Mouse (Mus musculus) lung, adult 18-20 months (tissue): ENCODE results near the gene Kcnip4.

Experiments used
- DNase-seq, 2 experiments: peaks; one replicate each; pipeline ENCODE4 v3.0.0; 2022; ENCODE audit warnings: mixed read lengths in 2 of 2

Gene Kcnip4

GRCm38 (mm10) chr5:48864268-48864967 lies 660.3 kb downstream of the Kcnip4 start:
- DNase-seq: no peak

DNA sequence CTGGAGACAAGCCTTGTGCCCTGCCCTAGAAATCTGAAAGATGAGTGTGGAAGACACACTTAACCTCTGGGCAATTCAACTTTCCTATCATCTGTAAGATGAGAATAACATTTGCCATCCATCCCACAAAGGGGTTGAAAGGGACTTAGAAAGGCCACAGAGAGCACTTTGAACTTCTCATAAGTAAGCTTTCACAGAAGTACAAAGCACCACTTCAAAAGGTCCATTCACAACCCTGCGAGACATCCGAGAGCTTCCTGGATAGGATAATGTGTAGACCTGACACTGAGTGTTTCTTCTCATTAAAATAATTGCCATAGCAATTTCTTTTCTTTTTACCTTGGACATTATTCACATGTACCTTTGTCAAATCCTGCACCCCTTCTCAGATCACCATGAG lies 683.7 kb downstream of the Kcnip4 start:
- DNase-seq: no peak

DNA sequence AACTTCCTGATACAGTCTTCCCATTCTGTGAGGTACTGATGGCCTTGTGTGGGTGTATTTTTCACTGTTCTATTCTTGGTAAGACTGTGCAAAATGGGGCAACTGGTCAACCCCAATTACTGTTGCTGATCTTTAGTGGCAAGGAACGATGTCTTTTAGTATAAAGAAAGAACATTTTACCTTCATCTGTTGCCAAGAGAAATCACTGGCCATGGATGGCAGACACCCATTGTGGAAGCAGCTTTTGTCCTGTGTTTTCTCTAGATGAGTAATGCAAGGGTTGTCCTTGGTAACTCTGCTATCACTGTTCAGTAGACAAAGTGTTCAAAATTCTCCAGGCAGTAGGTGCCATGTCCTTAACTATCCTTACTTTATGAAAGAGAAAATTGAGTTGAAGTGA lies 729.2 kb downstream of the Kcnip4 start:
- no peak for DNase-seq

DNA sequence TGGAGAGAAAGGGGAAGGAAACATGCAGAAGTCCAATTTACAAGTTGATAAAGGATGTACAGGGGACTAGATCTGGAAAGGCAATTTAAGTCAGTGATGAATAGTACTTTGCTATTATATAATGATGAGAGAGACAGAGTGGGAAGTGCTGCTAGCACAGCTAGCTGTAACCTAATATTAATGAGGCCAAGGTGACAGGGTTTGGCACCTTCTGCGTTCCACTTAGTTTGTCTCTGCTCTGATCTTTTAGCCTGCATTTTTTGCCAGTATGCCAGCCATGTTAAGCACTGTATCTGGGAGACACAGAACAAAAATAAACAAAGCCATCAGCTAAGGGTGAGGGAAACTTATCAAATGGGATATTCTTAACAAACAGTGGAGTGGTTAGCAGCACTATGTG lies 745.3 kb downstream of the Kcnip4 start:
- DNase-seq: no peak

DNA sequence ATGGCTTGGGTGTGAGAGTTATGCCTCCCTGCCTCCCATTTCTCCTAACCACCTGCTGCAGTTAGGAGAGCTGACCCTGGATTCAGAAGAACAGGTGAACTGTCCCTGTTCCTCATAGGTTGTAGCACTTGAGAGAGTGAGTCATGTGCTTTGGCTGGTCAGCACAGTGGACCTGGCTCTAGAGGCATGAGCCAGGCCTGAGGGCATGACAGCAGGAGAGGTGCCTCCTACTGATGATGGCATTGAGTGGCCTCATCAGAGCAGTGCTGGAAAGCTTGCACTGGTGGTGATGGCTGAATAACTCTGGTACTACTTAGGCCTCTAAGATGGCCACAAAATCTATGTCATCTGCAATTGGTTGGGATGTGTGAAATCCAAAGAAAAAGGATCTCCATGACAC lies 776.1 kb downstream of the Kcnip4 start:
- DNase-seq: no peak

- DNase-seq: no peak
These were observed 787.1 kb downstream of the Kcnip4 start for GRCm38 (mm10) chr5:48737640-48738039.

- DNase-seq: no peak
These were observed 806.5 kb downstream of the Kcnip4 start for GRCm38 (mm10) chr5:48718166-48718565.

DNA sequence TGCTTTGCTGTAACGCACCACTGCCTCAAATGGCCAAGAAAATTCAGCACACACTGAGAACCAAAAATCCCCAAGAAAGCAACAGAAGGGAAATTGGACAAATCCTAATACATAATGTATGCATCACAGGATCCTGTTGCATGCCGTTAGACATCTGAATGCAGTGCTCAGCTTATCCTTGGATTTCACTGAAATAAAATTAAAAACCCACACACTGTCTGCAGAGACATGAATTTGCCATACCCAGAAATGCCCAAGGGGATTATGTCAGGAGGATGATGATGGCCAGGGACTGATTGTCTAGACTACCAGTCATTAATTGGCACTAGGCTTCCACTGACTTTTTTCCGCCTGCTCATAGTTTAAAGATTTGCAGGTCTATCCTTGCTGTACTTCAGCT lies 818.7 kb downstream of the Kcnip4 start:
- DNase-seq: no peak

- DNase-seq: no peak
These were observed 837.6 kb downstream of the Kcnip4 start for GRCm38 (mm10) chr5:48687068-48687467.

DNA sequence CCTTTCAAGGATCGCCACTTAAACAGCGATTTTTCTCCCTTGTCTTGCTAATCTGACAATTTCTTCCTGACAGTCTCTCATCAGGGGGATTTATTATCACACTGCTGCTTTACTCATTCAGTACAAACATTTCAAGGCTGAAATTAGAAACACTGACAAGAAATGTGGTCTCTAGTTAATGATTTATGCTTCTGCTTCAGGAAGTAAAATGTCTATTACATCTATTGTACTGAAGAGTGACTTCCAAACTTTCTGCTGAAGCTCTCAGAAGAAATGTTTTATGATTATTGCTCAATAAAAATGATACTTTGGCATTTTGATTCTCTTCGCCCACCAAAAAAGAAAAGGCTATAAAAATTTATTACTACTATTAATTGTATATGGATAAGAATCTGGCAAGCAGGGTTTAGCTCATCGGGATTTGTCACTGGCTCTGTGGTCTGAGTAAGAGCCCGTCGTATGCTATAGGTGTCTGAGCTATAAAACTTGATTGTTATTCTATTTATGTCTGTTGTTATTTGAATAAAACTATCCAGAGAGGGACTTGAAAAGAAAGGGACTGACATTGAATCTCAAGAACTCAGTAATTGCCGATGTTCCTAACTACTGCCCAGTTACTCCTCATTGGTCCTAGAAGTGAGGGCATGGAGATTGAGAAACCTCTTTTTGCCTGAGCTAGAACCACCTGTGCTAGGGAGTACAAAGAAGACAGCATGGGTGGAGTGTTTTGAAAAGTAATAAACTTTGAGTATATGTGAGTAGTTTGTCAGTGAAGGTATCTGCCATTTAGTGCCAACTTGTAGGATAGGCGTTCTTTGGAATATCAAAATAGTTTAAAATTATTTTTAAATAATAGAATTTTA lies 844.7 kb downstream of the Kcnip4 start:
- no peak for DNase-seq

GRCm38 (mm10) chr5:48662504-48662903 lies 862.2 kb downstream of the Kcnip4 start:
- DNase-seq: no peak

DNA sequence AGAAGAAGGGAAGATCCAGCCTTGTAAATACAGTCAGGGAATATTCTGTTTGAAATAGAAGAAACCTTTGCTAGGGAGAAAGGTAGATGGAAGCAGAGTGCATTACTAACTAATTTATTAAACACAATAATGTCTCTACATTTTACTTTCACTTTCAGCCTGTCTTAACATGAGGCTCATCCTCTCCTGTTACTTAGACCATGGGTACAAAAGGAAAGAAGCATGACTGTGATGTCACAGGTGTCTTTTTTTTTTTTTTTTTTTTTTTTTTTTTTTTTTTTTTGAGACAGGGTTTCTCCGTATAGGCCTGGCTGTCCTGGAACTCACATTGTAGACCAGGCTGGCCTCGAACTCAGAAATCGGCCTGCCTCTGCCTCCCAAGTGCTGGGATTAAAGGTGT lies 864.7 kb downstream of the Kcnip4 start:
- no peak for DNase-seq

- no peak for DNase-seq
These were observed 874.2 kb downstream of the Kcnip4 start for GRCm38 (mm10) chr5:48650496-48650895.

- no peak for DNase-seq
These were observed 888.0 kb downstream of the Kcnip4 start for GRCm38 (mm10) chr5:48636675-48637074.

DNA sequence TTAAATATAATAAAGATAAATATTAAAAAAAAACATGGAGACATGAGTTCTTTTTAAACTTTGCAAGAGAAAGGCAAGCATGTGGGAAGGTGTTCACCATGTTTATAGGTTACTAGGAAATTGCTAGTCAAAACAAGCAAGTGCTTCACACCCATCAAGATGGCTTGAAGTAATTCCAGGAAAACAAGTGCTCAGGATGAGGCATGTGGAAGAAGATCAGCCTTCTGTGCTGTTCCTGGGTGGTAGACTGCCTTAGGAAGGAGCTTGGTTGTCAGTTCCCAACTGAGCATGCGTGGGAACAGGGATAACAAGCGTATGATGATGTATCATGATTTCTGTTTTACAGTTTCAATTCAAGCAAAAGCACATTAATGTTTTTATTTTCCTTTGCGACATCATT lies 891.1 kb downstream of the Kcnip4 start:
- DNase-seq: no peak

DNA sequence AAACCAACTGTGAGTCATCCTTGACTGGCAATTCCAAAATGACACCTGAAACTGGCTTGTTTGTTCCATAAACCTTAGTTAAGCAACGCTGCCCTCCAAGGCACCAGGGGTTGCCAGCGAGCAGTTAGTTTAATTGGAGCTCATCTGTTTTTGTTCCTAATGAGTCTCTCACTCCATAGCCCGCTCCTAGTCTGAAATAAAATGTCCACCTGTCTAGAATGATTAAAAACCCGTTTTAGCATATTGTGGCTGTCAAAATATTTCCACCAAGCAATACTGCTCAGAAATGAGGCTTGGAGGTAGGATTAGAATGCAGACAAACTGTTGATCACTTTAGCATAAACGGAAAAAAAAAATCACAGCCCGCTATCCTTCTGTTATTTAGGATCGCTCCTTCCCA lies 901.3 kb downstream of the Kcnip4 start:
- no peak for DNase-seq

GRCm38 (mm10) chr5:48606916-48607315 lies 917.8 kb downstream of the Kcnip4 start:
- DNase-seq: no peak

DNA sequence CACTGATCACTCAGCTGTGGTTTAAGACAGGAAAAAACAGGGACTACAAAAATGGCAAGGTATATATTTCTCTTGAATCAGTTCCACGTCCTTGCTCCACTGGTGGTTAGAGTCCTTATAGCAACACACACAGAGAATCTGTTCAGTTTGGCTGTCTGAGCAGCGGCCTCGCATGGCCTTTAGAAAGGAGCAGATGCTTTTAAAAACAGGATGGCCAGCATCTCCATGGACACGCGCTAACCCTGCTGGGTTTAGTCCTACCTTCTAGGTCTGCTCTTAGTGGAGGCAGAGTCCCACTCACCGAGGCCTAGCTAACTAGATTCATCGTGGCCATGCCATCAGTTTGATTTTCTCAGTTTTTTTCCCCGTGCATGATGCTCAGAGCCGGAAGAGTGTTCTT lies 918.4 kb downstream of the Kcnip4 start:
- DNase-seq: no peak

GRCm38 (mm10) chr5:48599481-48600040 lies 925.1 kb downstream of the Kcnip4 start:
- no peak for DNase-seq

DNA sequence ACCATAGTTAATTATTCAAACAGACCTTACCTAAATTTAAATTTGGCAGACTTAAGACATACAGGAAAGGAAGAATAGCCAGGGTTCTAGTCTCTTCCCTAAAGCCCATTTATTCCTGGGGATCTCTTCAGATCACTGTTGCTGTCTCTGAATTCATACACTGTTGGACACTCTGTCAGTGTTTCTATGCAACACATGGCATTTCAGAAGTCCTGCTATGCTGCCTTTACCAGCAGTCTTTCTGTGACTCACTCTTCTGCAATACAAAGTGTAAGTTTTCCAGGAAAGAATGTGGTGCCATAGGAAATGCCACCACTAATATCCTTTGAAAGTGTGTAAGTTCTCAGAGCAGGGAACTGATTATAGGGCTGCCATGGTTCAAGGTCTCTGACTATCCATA lies 936.7 kb downstream of the Kcnip4 start:
- DNase-seq: no peak

GRCm38 (mm10) chr5:48583431-48583830 lies 941.3 kb downstream of the Kcnip4 start:
- DNase-seq: no peak

DNA sequence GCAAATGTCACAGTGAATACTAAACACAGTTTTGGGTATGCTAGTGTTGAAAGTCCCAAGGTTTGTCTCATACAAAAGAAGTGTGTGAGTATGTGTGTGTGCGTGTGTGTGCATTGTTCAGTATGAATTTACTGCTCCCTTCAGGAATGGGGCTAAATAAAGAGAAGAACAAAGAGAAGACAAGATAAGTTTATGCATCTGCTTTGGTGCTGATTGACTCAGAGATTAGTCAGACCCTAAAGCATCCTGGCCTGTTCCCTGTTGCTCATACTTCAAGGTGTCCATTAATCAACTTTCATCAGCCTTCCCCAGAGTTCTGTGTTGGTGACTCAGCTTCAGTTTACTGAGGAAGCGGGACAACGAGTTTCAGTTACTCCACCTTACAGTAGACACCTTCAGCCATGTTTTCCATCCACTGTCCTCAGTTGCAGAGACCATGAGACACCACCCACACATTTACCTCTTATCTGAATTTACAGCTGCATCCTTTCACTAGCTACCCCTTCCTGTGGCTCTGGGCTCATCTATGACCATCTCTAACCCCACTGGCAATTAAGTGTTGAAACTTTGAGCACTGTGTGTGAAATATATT lies 960.6 kb downstream of the Kcnip4 start:
- no peak for DNase-seq

DNA sequence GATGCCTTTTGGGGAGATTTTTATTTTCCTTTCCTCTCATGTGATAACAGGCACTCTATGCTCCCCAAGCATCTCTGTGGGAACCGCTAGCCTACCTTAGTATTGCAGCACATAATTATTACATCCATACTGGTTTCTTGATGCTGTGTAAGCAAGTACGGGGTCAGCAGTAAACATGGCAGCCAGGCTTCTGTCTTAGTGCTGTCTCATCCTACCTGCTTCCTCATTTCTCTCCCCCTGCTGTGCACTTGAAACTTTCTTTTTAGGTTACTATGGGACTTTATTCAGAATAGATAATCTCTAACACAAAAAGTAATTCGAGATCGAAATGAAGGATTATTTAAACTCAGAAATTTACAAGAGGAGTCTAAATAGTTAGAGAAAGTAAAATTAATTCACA lies 973.0 kb downstream of the Kcnip4 start:
- DNase-seq: no peak

DNA sequence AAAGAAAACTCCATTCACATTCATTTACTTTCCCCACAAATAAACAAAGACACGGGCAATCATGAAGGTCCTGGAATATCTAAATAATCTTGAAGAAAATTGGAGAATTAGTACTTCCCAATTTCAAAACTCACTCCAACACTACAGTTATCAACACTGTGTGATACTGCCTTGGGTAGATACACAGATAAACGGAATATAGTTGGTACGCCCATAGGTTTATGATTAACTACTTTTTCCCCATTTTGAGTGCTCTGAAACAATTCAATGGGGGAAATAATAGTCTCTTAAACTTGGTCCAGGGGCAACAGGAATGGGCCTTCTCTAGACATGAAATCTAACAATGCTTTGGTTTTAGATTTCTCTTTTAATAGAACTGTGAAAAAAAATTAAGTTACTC lies 978.9 kb downstream of the Kcnip4 start:
- DNase-seq: no peak
